9 mouse cellular contexts compared by ENCODE assay signal in genomic region chr4:137800324-137800723, GRCm38 (mm10).
DNase-seq lines count a peak whose midpoint lies in the region.
"Had no signal": no experiment of that assay in that cellular context is flagged by ENCODE, and none has a peak within 500 bp of the region (broad histone marks: within the 10 kb centered on the region; RNA-seq: fewer than 3 reads in every experiment).

No protein-coding gene starts in this region.

- DNase-seq in kidney, postnatal 14 days = peak; percentile 28
- DNase-seq in kidney, adult 11 months = no peak
- peak; percentile 23 for DNase-seq in adipocyte (ENCODE audit: low spot score)
- peak; percentile 51 for DNase-seq in embryo, embryonic 10 days (ENCODE audit: low spot score)
- peak; percentile 41 to 51 for DNase-seq in kidney, postnatal 36 days
- DNase-seq in cerebellum, adult 18-20 months = no peak
- no peak for DNase-seq in T-cell, adult 2 months (ENCODE audit: low spot score)
- DNase-seq: lung, adult 18-20 months; retina, postnatal 1 day had no signal

Comparison
In these comparisons a context has a peak if more than half of its experiments do, and no peak if none do; other contexts are left out.
1. DNase-seq: peak in kidney, postnatal 14 days (single experiment), adipocyte (single experiment), embryo, embryonic 10 days (single experiment) and kidney, postnatal 36 days (2 of 2); none in kidney, adult 11 months (single experiment), cerebellum, adult 18-20 months (0 of 2) and T-cell, adult 2 months (single experiment).